Mouse (Mus musculus) liver, adult (tissue): ENCODE measurements around the gene Sdcbp2.

Source experiments
- GATA4 ChIP-seq: IDR thresholded peaks from 2 replicates; pipeline ENCODE4 v1.6.1; 2014; ENCODE audit warnings: mild to moderate bottlenecking, low read length; ENCODE audit not compliant: insufficient replicate concordance

The Sdcbp2 gene

DNA sequence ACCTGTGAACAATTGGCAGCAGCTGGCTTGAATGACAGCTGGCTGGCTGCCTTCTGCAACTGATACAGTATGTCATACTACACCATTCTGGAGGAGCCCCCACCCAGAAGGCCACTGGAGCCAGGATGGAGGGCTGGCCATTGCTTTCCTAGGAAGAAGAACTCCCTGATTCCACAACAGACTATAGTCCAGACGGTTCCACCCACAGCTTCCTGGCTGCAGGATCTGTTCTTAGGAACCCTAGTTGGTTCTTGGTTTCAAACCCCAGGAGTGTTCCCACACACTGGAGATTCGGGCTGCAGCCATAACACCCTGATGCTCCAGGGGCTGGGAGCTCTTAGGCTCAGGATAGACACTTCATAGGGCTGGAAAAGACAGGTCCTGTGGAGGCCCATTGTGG is 25.6 kb downstream of the Sdcbp2 start:
- TF ChIP-seq GATA4, result no peak

- no peak for TF ChIP-seq GATA4
Observed at GRCm38 (mm10) chr2:151602106-151602505, 29.7 kb downstream of the Sdcbp2 start.

- no peak for TF ChIP-seq GATA4
Observed at GRCm38 (mm10) chr2:151603630-151604029, 31.2 kb downstream of the Sdcbp2 start.

GRCm38 (mm10) chr2:151605437-151605987 is 33.1 kb downstream of the Sdcbp2 start:
- TF ChIP-seq GATA4, result no peak

- TF ChIP-seq GATA4, result no peak
Observed at GRCm38 (mm10) chr2:151608435-151608834, 36.0 kb downstream of the Sdcbp2 start.

- no peak for TF ChIP-seq GATA4
Observed at GRCm38 (mm10) chr2:151609974-151610373, 37.6 kb downstream of the Sdcbp2 start.

DNA sequence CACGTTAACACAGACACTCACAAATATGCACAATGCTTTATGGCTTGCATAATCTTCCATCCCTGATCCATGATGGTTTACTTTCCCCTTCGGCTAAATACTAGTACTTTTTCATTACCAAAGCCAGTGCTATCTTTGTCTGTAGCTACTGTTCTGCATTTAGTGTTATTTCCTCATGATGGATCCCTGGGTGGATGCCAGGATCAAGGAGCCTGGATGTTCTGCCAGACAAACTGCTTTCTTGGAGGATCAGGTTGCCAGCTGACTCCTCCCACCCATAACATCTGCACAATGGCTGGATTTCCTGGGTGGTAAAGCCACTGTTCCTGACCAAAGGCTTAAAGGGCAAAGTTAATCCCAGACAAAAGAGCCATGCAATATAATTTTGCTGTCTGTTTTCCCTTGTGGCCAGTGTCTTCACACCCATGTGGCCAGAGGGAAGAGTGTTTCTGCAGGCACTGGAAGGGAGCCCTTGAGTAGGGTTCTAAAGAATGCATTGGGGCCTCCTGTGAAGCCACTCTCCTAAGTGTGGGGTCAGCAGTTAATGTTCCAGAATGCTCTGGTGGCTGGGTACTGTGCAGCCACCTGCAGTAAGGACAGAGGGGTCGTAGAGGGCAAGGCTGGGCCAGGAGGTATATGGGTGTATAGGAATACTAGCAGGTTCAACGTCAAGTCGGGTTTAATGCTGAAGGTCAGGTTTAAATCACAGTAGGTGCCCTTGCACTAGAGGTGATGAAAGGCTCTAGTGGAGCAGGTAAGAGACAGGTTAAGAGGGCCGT is 44.3 kb downstream of the Sdcbp2 start:
- no peak for TF ChIP-seq GATA4

DNA sequence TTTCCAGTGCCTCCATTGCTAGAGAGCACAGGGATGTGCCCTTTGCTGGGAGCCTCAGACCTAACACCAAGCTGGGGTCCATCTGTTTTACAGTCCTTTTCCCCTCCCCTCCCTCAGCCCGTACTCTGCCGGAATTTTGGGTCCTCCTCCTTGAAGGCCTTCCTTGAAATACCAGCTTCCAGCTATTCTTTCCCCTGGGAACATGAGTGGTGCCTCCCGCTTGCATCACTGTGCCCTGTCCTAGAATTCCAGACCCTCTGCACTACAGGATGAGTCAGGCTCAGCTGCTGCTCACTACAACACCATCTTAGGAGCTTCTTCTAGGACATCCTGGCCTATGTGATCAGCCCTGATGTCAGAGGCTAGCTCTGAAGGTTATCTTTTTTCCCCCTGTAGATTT is 51.4 kb downstream of the Sdcbp2 start:
- no peak for TF ChIP-seq GATA4

DNA sequence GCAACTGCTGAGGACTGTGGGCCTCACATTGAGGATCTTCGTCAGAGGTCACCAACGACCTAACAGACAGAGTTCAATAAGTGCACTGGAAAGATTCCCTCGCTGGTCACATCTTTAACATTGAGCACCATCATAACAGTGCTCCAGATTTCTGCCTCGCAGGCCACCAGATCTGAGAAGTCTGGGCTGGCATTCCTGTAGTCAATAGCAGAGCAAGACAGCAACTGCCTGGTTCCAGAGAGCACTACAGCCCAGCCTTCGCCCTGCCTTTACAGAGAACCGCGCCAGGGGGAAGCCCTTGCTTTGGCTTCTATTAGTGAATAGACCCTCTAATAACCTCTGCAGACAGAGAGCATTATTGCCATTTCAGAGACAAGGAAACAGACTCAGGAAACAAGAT is 53.9 kb downstream of the Sdcbp2 start:
- no peak for TF ChIP-seq GATA4

- TF ChIP-seq GATA4, result no peak
Observed at GRCm38 (mm10) chr2:151628011-151628410, 55.6 kb downstream of the Sdcbp2 start.

DNA sequence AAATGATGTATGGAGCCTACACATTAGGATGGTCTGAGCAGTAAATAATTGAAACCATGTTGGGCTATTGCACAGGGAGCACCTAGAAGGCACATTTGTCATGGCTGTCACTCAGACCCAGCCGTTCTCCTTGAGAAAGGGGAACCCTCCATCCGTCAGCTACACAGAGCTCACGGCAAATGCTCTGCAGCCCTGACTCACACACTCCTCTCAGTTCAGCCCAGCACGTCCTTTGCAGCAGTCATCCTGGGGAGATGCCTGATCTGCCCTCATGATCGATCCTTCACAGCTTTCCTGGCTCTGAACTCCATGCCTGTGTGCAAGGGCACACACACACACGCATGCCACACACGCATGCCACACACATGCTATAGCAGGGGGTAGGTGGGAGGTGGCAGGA is 56.9 kb downstream of the Sdcbp2 start:
- TF ChIP-seq GATA4, result no peak

DNA sequence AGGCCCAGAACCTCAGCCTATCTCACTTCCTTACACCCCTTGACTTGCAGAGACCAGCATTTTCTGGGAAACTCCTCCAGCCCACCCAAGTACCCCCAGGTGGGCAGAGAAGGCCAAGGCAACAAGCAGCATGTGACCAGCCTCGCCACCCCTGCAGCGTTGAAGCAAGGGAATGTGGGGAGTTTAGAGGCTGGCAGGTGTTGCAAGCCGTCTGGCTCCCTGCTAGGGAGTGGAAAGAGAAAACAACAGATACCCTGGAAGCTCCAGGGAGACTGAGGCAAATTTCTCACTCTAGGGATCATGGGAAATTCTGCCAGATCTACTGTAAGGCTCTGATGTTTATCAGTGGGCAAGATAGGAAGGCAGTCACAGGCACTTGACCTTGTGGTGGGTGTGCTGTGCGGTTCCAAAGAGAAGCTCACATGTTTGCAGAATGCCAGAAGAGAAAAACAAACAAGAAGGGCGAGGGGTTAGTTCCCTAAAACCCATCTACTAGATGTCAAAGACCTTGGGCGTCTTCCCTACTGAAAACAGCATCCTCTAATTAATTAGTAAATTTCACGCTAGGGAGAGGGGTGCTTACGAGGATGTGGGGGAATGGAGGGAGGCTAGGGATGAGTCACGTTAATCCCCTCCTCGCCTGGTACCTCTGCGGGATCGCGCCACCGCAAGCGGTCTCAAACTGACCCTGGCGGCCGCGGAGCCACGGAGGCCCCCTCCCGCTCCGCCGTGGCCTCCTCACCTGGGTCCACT is 59.2 kb downstream of the Sdcbp2 start:
- no peak for TF ChIP-seq GATA4

DNA sequence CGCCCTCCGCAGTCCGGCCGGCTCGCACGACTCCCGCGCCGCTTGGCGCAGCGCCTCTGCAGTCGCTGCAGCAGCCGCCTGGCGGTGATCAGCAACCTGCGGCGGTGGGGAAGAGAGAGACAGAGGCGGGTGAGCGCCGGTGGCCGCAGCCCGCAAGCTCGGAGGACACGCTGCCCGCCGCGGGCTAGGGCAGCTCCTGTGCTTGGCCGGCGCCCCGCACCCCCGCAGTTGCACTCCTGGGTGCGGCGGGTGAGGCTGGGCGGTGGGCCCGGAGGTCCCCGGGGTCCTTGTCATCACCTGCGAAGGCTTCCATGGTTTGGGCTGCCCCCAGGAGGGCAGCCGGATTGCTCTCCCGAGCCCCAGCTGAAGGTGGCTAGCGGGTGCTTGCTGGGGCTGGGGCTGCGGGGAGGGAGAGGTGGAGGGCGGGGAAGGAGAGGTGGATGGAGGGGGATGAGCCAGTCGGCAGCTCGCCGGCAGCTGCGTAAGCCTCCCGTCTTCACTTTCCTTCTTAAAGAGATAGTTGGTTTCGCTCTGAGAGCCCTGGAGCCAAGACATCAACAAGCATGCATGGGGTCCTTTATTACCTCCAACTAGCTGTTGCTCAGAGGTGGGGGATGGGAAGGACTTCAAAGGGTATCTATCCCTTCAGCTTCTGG is 59.9 kb downstream of the Sdcbp2 start, which contains the start of gene Snph:
TSS of gene Snph (minus strand) at position 435 of the 656 bp plus-strand sequence.
- no peak for TF ChIP-seq GATA4

DNA sequence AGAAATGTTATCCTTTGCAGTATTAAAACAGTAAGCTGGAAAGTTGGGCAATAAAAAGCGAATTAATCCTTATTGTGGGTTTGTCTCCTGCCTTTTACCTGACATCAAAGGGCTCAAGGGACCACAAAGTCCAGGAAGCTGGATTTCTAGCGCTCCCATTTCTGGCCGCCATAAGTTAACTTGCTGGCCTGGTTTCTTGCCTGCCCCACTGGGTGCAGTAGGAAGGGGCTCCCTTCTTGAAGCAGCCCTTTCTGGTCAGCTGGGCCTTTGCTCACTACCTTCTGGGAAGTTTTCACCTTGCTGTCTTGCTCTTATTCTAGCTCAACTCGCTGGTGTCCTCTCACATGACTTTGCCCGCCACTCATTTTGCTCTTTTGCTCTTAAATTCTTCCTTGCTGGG is 60.6 kb downstream of the Sdcbp2 start:
- TF ChIP-seq GATA4, result no peak

GRCm38 (mm10) chr2:151634903-151635302 is 62.5 kb downstream of the Sdcbp2 start:
- no peak for TF ChIP-seq GATA4
